Mouse (Mus musculus) G1E-ER4 (cell line): ENCODE results near the gene Rasgrp2. TPM values are rescaled to one million over a fixed set of nuclear protein-coding genes. Genes with fewer than 3 reads are reported as not detected.

ENCODE experiments used
- GATA1 ChIP-seq: IDR thresholded peaks from one replicate; pipeline ENCODE4 v1.8.0; 2012; ENCODE audit warnings: low read length, inconsistent platforms
- polyA plus RNA-seq: library from polyadenylated mRNA; stranded (reverse); fragments of >175 nt; gene quantifications from 2 replicates; pipeline ENCODE4 v1.2.3, GENCODE M21; 2012

The Rasgrp2 gene
- polyA plus RNA-seq, 1 experiment = 21.2 TPM

DNA sequence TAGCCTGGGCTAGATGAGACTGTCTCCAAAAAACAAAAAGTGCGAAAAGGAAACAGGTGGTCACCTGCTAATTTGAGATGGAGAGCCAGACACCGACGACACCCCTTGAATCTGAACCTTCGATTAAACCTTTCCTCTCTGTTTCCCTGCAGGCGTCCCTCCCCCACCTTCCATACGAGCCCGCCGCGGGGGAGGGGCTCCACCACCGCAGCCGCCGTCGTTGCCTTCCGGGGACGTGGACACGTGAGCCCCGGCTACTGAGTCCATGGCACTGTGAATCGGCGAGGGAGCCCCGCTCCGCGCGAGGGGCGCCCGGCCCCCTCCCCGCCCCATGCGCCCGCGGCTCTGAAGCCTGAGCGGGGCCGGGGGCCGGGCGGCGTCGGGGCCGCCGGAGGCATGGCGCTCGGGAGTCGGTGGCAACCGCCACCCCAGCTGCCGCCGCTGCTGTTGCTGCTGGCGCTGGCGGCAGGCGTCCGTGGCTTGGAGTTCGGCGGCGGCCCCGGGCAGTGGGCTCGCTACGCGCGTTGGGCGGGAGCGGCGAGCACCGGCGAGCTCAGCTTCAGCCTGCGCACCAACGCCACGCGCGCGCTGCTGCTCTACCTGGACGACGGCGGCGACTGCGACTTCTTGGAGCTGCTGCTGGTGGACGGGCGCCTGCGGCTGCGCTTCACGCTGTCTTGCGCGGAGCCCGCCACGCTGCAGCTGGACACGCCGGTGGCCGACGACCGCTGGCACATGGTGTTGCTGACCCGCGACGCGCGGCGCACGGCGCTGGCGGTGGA is 28.7 kb downstream of the Rasgrp2 start:
- TF ChIP-seq GATA1 = no peak

DNA sequence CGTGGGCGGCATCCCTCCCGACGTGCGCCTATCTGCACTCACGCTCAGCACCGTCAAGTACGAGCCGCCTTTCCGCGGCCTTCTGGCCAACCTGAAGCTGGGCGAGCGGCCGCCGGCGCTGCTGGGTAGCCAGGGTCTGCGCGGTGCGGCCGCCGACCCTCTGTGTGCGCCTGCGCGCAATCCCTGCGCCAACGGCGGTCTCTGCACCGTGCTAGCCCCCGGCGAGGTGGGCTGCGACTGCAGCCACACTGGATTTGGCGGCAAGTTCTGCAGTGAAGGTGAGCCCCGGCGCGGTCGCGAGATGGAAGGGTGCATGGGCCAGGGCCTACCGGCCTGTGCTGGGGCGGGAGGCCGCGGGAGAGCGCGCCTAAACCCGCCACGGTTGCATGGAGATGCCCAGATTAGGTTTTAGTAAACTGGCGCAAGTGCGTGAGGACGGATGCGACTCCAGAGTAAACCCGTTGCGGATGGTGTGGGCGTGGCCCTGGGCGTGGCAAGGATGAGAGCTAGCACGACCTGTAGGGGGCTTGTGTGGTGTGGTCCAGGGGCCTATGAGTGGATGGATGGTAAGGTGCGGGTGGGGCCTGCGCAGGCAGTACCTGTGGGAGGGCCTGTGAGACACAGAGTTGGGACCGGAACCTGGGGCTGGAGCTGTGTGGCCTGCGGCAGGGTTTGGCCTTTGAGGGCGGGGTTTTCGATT is 29.5 kb downstream of the Rasgrp2 start:
- TF ChIP-seq GATA1 = no peak

DNA sequence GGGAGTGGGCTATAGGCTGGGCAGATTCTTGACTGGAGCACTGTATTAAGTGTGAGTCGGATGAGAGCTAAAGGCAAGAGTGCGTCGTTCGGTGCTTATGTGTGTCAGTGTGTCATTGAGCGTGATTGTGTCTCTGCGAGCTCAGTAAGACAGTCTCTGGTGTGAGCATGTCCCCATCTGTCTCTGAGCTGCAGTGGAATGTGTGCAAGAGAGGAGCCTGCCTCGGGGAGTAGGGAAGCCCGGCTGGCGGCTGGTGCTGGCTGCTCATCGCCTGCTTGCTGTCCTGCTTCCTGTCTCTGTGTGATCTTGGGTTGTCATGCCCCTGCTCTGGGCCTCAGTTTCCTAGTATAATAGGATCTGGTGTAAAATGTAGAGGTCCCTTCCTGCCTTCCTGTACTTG is 43.9 kb downstream of the Rasgrp2 start:
- TF ChIP-seq GATA1 = no peak

DNA sequence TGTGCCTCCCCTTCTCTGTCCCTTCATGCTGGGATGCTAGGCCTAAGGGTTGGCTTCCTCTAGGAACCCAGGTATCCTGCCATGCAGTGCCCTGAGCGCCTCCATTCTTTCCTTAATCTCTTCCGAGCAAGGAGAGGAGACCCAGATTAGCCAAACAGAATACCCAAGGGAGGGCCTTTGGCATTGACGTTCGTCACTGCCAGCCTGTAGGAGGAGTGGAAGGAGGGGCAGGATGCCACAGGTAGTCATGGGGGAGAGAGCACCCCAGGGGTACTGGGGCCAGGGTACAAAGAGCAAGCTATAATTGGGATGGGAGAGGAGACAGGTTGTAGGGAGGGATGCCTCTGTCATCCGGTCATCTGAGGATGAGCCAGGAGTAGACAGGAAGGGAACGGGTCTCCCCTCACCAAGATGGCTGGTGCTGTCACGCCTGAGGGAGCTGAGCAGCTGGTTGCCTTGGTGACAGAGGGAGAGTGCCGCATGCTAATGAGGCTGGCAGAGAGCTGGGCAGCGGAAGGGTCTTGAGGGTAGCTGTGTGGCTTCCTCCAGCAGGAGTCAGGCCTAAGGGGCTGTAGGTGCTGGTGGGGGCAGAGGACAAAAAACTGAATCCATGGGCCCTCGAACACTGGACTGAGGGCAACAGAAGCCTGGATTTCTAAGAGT is 46.8 kb downstream of the Rasgrp2 start:
- no peak for TF ChIP-seq GATA1

- TF ChIP-seq GATA1 = no peak
These were observed 47.7 kb downstream of the Rasgrp2 start for GRCm38 (mm10) chr19:6446736-6447437.

GRCm38 (mm10) chr19:6448752-6449151 is 49.6 kb downstream of the Rasgrp2 start:
- TF ChIP-seq GATA1 = peak; percentile 46

DNA sequence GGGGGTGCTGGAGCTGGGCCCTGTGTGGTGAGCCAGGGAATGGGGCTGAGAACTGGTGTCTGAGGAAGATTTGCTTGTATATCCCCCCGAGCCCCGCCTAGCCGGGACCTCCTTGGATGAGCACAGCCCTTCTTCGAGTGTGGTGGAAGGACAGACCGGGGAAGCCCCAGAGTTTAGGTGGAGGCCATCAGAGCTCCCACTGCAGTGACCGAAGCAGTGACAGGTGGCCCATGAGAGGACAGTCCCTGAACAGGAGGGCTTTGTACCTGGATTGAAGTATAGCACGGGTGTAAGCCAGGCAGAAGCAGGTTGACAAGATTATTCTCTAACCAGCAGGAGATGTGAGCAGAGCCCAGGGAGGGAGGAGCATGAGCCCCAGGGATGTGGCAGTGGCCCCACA is 50.7 kb downstream of the Rasgrp2 start:
- TF ChIP-seq GATA1 = no peak

- no peak for TF ChIP-seq GATA1
These were observed 52.9 kb downstream of the Rasgrp2 start for GRCm38 (mm10) chr19:6452030-6452494.

GRCm38 (mm10) chr19:6452672-6453310 is 53.7 kb downstream of the Rasgrp2 start:
- TF ChIP-seq GATA1 = no peak

- no peak for TF ChIP-seq GATA1
These were observed 54.2 kb downstream of the Rasgrp2 start for GRCm38 (mm10) chr19:6453349-6453748.

GRCm38 (mm10) chr19:6454041-6454720 is 55.0 kb downstream of the Rasgrp2 start:
- no peak for TF ChIP-seq GATA1

GRCm38 (mm10) chr19:6459504-6459903 is 60.4 kb downstream of the Rasgrp2 start:
- no peak for TF ChIP-seq GATA1

GRCm38 (mm10) chr19:6462841-6463240 is 63.7 kb downstream of the Rasgrp2 start:
- TF ChIP-seq GATA1 = no peak

- TF ChIP-seq GATA1 = no peak
These were observed 65.3 kb downstream of the Rasgrp2 start for GRCm38 (mm10) chr19:6464306-6465071.

Other genes with a start within 250 kb of the Rasgrp2 start
- gene Majin, start 215.0 kb upstream of the Rasgrp2 start, polyA plus RNA-seq = not detected in 2 replicates
- not detected in 2 replicates for gene Gpha2, start 173.0 kb upstream of the Rasgrp2 start, polyA plus RNA-seq
- 10.7 and 14.2 TPM in 2 replicates for gene Ppp2r5b, start 163.5 kb upstream of the Rasgrp2 start, polyA plus RNA-seq
- 43.9 and 49.6 TPM in 2 replicates for gene Atg2a, start 157.7 kb upstream of the Rasgrp2 start, polyA plus RNA-seq
- gene Ehd1, start 122.6 kb upstream of the Rasgrp2 start, polyA plus RNA-seq = 231 and 274 TPM in 2 replicates
- 10.8 and 12.9 TPM in 2 replicates for gene Cdc42bpg, start 92.9 kb upstream of the Rasgrp2 start, polyA plus RNA-seq
- gene Men1, start 64.4 kb upstream of the Rasgrp2 start, polyA plus RNA-seq = 158 and 188 TPM in 2 replicates
- 24.6 and 36.1 TPM in 2 replicates for gene Map4k2, start 58.2 kb upstream of the Rasgrp2 start, polyA plus RNA-seq
- 2,071 and 2,221 TPM in 2 replicates for gene Sf1, start 35.6 kb upstream of the Rasgrp2 start, polyA plus RNA-seq
- 0.43 and 1.0 TPM in 2 replicates for gene Pygm, start 14.9 kb upstream of the Rasgrp2 start, polyA plus RNA-seq
- gene Nrxn2, start 19.4 kb downstream of the Rasgrp2 start, polyA plus RNA-seq = 0.05 and 0.17 TPM in 2 replicates
- gene Slc22a12, start 143.7 kb downstream of the Rasgrp2 start, polyA plus RNA-seq = not detected in 2 replicates